Mouse (Mus musculus): ENCODE data around the gene Rab7. TPM values are rescaled to one million over a fixed set of nuclear protein-coding genes. Genes with fewer than 3 reads are reported as not detected.
"Not testable (repeated sequence)": the region's sequence is repeated elsewhere in the genome, so short reads cannot be mapped to it uniquely, and the experiment has no call there.

Gene Rab7
- polyA plus RNA-seq, 1 experiment from 2014 or later, result 224 TPM

- no peaks in the 10 kb centered on the region for H3K27me3 ChIP-seq
- peaks cover 19% of the 10 kb centered on the region for H3K36me3 ChIP-seq
- 9% methylated on average over 17 of the region's 18 CpGs for WGBS
- no peaks in the 10 kb centered on the region for H3K9me3 ChIP-seq (replicated peaks)
- peaks cover 30% of the 10 kb centered on the region for H3K4me1 ChIP-seq
- H3K4me2 ChIP-seq, result peak overlapping the region; percentile 65
- ATAC-seq (replicated peaks; ENCODE audit: low FRiP score), result peak; percentile 82
- peak overlapping the region; percentile 57; the same call in 1 of the 2 replicates for H3K27ac ChIP-seq
- H3K4me3 ChIP-seq (replicated peaks), result peak overlapping the region; percentile 39
- H3K9ac ChIP-seq, result peak overlapping the region; percentile 32
Observed at GRCm38 (mm10) chr6:87993790-87994571, 51.1 kb downstream of the Rab7 start.

- Histone ChIP-seq H3K27me3 (no peaks in the 10 kb centered on the region), H3K27ac (peak overlapping the region; percentile 43; the same call in 1 of the 2 replicates), H3K9me3 (replicated peaks) (no peaks in the 10 kb centered on the region), H3K36me3 (peaks cover 15% of the 10 kb centered on the region), H3K4me2 (no peak overlapping the region), H3K4me3 (replicated peaks) (no peak overlapping the region), H3K9ac (no peak overlapping the region), H3K4me1 (peaks cover 29% of the 10 kb centered on the region)
- 40% methylated on average over 6 of the region's 6 CpGs for WGBS
- ATAC-seq (replicated peaks; ENCODE audit: low FRiP score), result peak; percentile 48; the same call in 1 of the 2 replicates
Observed at GRCm38 (mm10) chr6:87992733-87993132, 52.3 kb downstream of the Rab7 start.

GRCm38 (mm10) chr6:87991886-87992285 is 53.2 kb downstream of the Rab7 start:
- Histone ChIP-seq H3K27ac (no peak overlapping the region), H3K27me3 (no peaks in the 10 kb centered on the region), H3K4me2 (no peak overlapping the region), H3K36me3 (peaks cover 16% of the 10 kb centered on the region), H3K4me3 (replicated peaks) (no peak overlapping the region), H3K4me1 (peaks cover 27% of the 10 kb centered on the region), H3K9me3 (replicated peaks) (no peaks in the 10 kb centered on the region), H3K9ac (no peak overlapping the region)
- 77% methylated on average over 1 of the region's 1 CpGs for WGBS
- no peak for ATAC-seq (replicated peaks; ENCODE audit: low FRiP score)

- peaks cover 15% of the 10 kb centered on the region for H3K36me3 ChIP-seq
- no peaks in the 10 kb centered on the region for H3K9me3 ChIP-seq (replicated peaks)
- no peak for ATAC-seq (replicated peaks; ENCODE audit: low FRiP score)
- no peak overlapping the region for H3K9ac ChIP-seq
- no peaks in the 10 kb centered on the region for H3K27me3 ChIP-seq
- H3K27ac ChIP-seq, result no peak overlapping the region
- H3K4me2 ChIP-seq, result no peak overlapping the region
- H3K4me1 ChIP-seq, result peaks cover 27% of the 10 kb centered on the region
- 88% methylated on average over 4 of the region's 4 CpGs for WGBS
- H3K4me3 ChIP-seq (replicated peaks), result no peak overlapping the region
Observed at GRCm38 (mm10) chr6:87991216-87991615, 53.9 kb downstream of the Rab7 start.

GRCm38 (mm10) chr6:87982506-87982905 is 62.6 kb downstream of the Rab7 start:
- Histone ChIP-seq H3K4me2 (peak overlapping the region; percentile 86), H3K36me3 (peaks cover 31% of the 10 kb centered on the region), H3K9me3 (replicated peaks) (no peaks in the 10 kb centered on the region), H3K27ac (peak overlapping the region; percentile 88; the same call in 1 of the 2 replicates), H3K4me3 (replicated peaks) (peak overlapping the region; percentile 73), H3K27me3 (no peaks in the 10 kb centered on the region), H3K4me1 (peaks cover 22% of the 10 kb centered on the region), H3K9ac (peak overlapping the region; percentile 73)
- ATAC-seq (replicated peaks; ENCODE audit: low FRiP score), result no peak
- WGBS, result 51% methylated on average over 9 of the region's 9 CpGs

GRCm38 (mm10) chr6:87981547-87982256 is 63.4 kb downstream of the Rab7 start, which contains the start of gene H1fx:
Gene H1fx, minus strand, starts transcription at chr6:87981637.
- WGBS, result under 1% methylated on average over 39 of the region's 55 CpGs
- H3K4me1 ChIP-seq, result peaks cover 22% of the 10 kb centered on the region

GRCm38 (mm10) chr6:87981030-87981485 is 64.0 kb downstream of the Rab7 start:
- Histone ChIP-seq H3K4me2 (peak overlapping the region; percentile 86), H3K36me3 (peaks cover 25% of the 10 kb centered on the region), H3K9ac (peak overlapping the region; percentile 73), H3K4me1 (peaks cover 22% of the 10 kb centered on the region), H3K27ac (peak overlapping the region; percentile 88), H3K27me3 (no peaks in the 10 kb centered on the region), H3K9me3 (replicated peaks) (no peaks in the 10 kb centered on the region), H3K4me3 (replicated peaks) (peak overlapping the region; percentile 73)
- ATAC-seq (replicated peaks; ENCODE audit: low FRiP score), result peak; percentile 47; the same call in 1 of the 2 replicates
- 0% methylated on average over 32 of the region's 56 CpGs for WGBS

More at GRCm38 (mm10) chr6:87981547-87982256, 63.4 kb downstream of the Rab7 start, which contains the start of gene H1fx:
- H3K27ac ChIP-seq, result peak within 1 kb of the TSS; percentile 88
- no peaks in the 10 kb centered on the region for H3K9me3 ChIP-seq (replicated peaks)
- H3K9ac ChIP-seq, result peak within 1 kb of the TSS; percentile 73
- H3K4me2 ChIP-seq, result peak within 1 kb of the TSS; percentile 86
- no peaks in the 10 kb centered on the region for H3K27me3 ChIP-seq
- peak within 1 kb of the TSS; percentile 73 for H3K4me3 ChIP-seq (replicated peaks)
- peaks cover 31% of the 10 kb centered on the region for H3K36me3 ChIP-seq
- peak; percentile 85 for ATAC-seq (replicated peaks; ENCODE audit: low FRiP score)

- H3K4me2 ChIP-seq, result peak overlapping the region; percentile 86
- peaks cover 21% of the 10 kb centered on the region for H3K36me3 ChIP-seq
- WGBS, result under 1% methylated on average over 60 of the region's 66 CpGs
- H3K9me3 ChIP-seq (replicated peaks), result no peaks in the 10 kb centered on the region
- H3K27ac ChIP-seq, result peak overlapping the region; percentile 88
- peak; percentile 78 for ATAC-seq (replicated peaks; ENCODE audit: low FRiP score)
- peak overlapping the region; percentile 73 for H3K9ac ChIP-seq
- H3K4me3 ChIP-seq (replicated peaks), result peak overlapping the region; percentile 73
- peaks cover 22% of the 10 kb centered on the region for H3K4me1 ChIP-seq
- no peaks in the 10 kb centered on the region for H3K27me3 ChIP-seq
Observed at GRCm38 (mm10) chr6:87980374-87981029, 64.6 kb downstream of the Rab7 start.

- WGBS, result 79% methylated on average over 3 of the region's 3 CpGs
- Histone ChIP-seq H3K36me3 (peaks cover 14% of the 10 kb centered on the region), H3K9ac (no peak overlapping the region), H3K27ac (peak overlapping the region; percentile 88), H3K9me3 (replicated peaks) (no peaks in the 10 kb centered on the region), H3K4me1 (peaks cover 22% of the 10 kb centered on the region), H3K4me3 (replicated peaks) (peak overlapping the region; percentile 73), H3K27me3 (no peaks in the 10 kb centered on the region), H3K4me2 (peak overlapping the region; percentile 86)
- ATAC-seq (replicated peaks; ENCODE audit: low FRiP score), result no peak
Observed at GRCm38 (mm10) chr6:87979728-87980127, 65.3 kb downstream of the Rab7 start.

- H3K4me1 ChIP-seq, result no peaks in the 10 kb centered on the region
- 40% methylated on average over 2 of the region's 2 CpGs for WGBS
Observed at GRCm38 (mm10) chr6:87970041-87970440, 75.0 kb downstream of the Rab7 start.

GRCm38 (mm10) chr6:87962457-87962856 is 82.6 kb downstream of the Rab7 start:
- not testable (repeated sequence) for H3K4me3 ChIP-seq (replicated peaks); H3K4me1 ChIP-seq; H3K4me2 ChIP-seq; H3K27ac ChIP-seq; H3K27me3 ChIP-seq; ATAC-seq (replicated peaks; ENCODE audit: low FRiP score); H3K9me3 ChIP-seq (replicated peaks); H3K9ac ChIP-seq; H3K36me3 ChIP-seq
- 58% methylated on average over 4 of the region's 4 CpGs for WGBS

More at GRCm38 (mm10) chr6:87970041-87970440, 75.0 kb downstream of the Rab7 start:
- H3K36me3 ChIP-seq, result no peaks in the 10 kb centered on the region
- no peak overlapping the region for H3K9ac ChIP-seq
- H3K9me3 ChIP-seq (replicated peaks), result no peaks in the 10 kb centered on the region
- H3K4me2 ChIP-seq, result no peak overlapping the region
- H3K27ac ChIP-seq, result no peak overlapping the region
- no peak for ATAC-seq (replicated peaks; ENCODE audit: low FRiP score)
- H3K4me3 ChIP-seq (replicated peaks), result no peak overlapping the region
- H3K27me3 ChIP-seq, result no peaks in the 10 kb centered on the region
